Mouse (Mus musculus) testis, postnatal 10 days (tissue): ENCODE results near the gene Gm9817.
"Not testable (repeated sequence)": the region's sequence is repeated elsewhere in the genome, so short reads cannot be mapped to it uniquely, and the experiment has no call there.

Experiments
- DNase-seq: peaks from one replicate; pipeline ENCODE4 v3.0.0; 2021; ENCODE audit warnings: low spot score

Gm9817 gene

GRCm38 (mm10) chr13:45078392-45078791 is at the start of gene Gm9817:
Gene Gm9817 (plus strand): TSS chr13:45078692.
- DNase-seq: not testable (repeated sequence)

- no peak for DNase-seq
Measured at GRCm38 (mm10) chr13:45029791-45030190, 48.7 kb upstream of the Gm9817 start.

- peak; percentile 93 for DNase-seq
Measured at GRCm38 (mm10) chr13:45030830-45031229, 47.7 kb upstream of the Gm9817 start.

- DNase-seq: no peak
Measured at GRCm38 (mm10) chr13:45031314-45031713, 47.2 kb upstream of the Gm9817 start.

GRCm38 (mm10) chr13:45031748-45032147 is 46.7 kb upstream of the Gm9817 start:
- DNase-seq: no peak

- DNase-seq: no peak
Measured at GRCm38 (mm10) chr13:45032484-45032883, 46.0 kb upstream of the Gm9817 start.

- no peak for DNase-seq
Measured at GRCm38 (mm10) chr13:45033360-45033759, 45.1 kb upstream of the Gm9817 start.

GRCm38 (mm10) chr13:45034759-45035158 is 43.7 kb upstream of the Gm9817 start:
- no peak for DNase-seq

- DNase-seq: no peak
Measured at GRCm38 (mm10) chr13:45036417-45036816, 42.1 kb upstream of the Gm9817 start.

- DNase-seq: no peak
Measured at GRCm38 (mm10) chr13:45040195-45040594, 38.3 kb upstream of the Gm9817 start.

- no peak for DNase-seq
Measured at GRCm38 (mm10) chr13:45040741-45041140, 37.8 kb upstream of the Gm9817 start.

- no peak for DNase-seq
Measured at GRCm38 (mm10) chr13:45043466-45043865, 35.0 kb upstream of the Gm9817 start.

GRCm38 (mm10) chr13:45049261-45050020 is 29.1 kb upstream of the Gm9817 start:
- DNase-seq: no peak

- DNase-seq: no peak
Measured at GRCm38 (mm10) chr13:45052805-45053204, 25.7 kb upstream of the Gm9817 start.

- no peak for DNase-seq
Measured at GRCm38 (mm10) chr13:45053843-45054242, 24.6 kb upstream of the Gm9817 start.

GRCm38 (mm10) chr13:45059206-45059605 is 19.3 kb upstream of the Gm9817 start:
- DNase-seq: no peak

GRCm38 (mm10) chr13:45063146-45063545 is 15.3 kb upstream of the Gm9817 start:
- no peak for DNase-seq

- DNase-seq: no peak
Measured at GRCm38 (mm10) chr13:45064951-45065350, 13.5 kb upstream of the Gm9817 start.

- DNase-seq: no peak
Measured at GRCm38 (mm10) chr13:45070366-45070765, 8.1 kb upstream of the Gm9817 start.

GRCm38 (mm10) chr13:45075012-45075411 is 3.5 kb upstream of the Gm9817 start:
- no peak for DNase-seq

GRCm38 (mm10) chr13:45075715-45076114 is 2.8 kb upstream of the Gm9817 start:
- no peak for DNase-seq

- DNase-seq: no peak
Measured at GRCm38 (mm10) chr13:45080771-45081170, 2.3 kb downstream of the Gm9817 start.

- DNase-seq: no peak
Measured at GRCm38 (mm10) chr13:45083696-45084095, 5.2 kb downstream of the Gm9817 start.

- no peak for DNase-seq
Measured at GRCm38 (mm10) chr13:45088796-45089221, 10.3 kb downstream of the Gm9817 start.
